Mouse (Mus musculus) gastrocnemius, adult 2 months (tissue): Measurements from ENCODE around the gene P4hb. TPM values are rescaled to one million over a fixed set of nuclear protein-coding genes. Genes with fewer than 3 reads are reported as not detected.
A peak's percentile ranks its signal among the peaks of the same experiment; 100 is the strongest.

Experiments used
- DNase-seq: peaks from one replicate; pipeline ENCODE4 v3.0.0; 2022
- H3K27ac ChIP-seq: fragments of 200-600 bp; 2 replicates; pipeline ENCODE4 v1.8.1; 2022; ENCODE audit warnings: mild to moderate bottlenecking
- H3K4me3 ChIP-seq: fragments of 200-600 bp; 2 replicates; pipeline ENCODE4 v1.8.1; 2022; ENCODE audit warnings: mild to moderate bottlenecking, moderate library complexity
- CTCF ChIP-seq: fragments of 200-600 bp; IDR thresholded peaks from 2 replicates; pipeline ENCODE4 v1.8.1; 2022; ENCODE audit warnings: antibody characterized with exemption, mild to moderate bottlenecking, moderate library complexity
- intact Hi-C: fragments of 180-260 bp; cut with DNase I; formaldehyde crosslinking; loops from one replicate; pipeline ENCODE4 v1.15.1; 2025
- total RNA-seq, 2 experiments: library from RNA; stranded (reverse); gene quantifications; 2 replicates each; pipeline ENCODE4 v1.2.3; 2021

P4hb gene
- total RNA-seq, 2 experiments from 2014 or later: 201 to 240 TPM

GRCm38 (mm10) chr11:120555260-120555659 is 17.8 kb downstream of the P4hb start:
- no peak for TF ChIP-seq CTCF
- Histone ChIP-seq H3K4me3 (peak overlapping the region; percentile 41), H3K27ac (peak overlapping the region; percentile 86)
- intact Hi-C loops: no loop called here
- DNase-seq: peak; percentile 63

- intact Hi-C loops: no loop called here
- peak; percentile 74 for DNase-seq
- TF ChIP-seq CTCF: no peak
- Histone ChIP-seq H3K4me3 (peak overlapping the region; percentile 41), H3K27ac (peak overlapping the region; percentile 86)
These were observed 18.2 kb downstream of the P4hb start for GRCm38 (mm10) chr11:120554834-120555233.

- no peak for TF ChIP-seq CTCF
- peak overlapping the region; percentile 38; the same call in 1 of the 2 replicates for H3K27ac ChIP-seq
- DNase-seq: peak; percentile 71
- intact Hi-C loops: no loop called here
- no peak overlapping the region for H3K4me3 ChIP-seq
These were observed 20.3 kb downstream of the P4hb start for GRCm38 (mm10) chr11:120552736-120553135.

- peak; percentile 84 for DNase-seq
- H3K27ac ChIP-seq: peak within 1 kb of the TSS; percentile 99
- no peak for TF ChIP-seq CTCF
- peak within 1 kb of the TSS; percentile 96 for H3K4me3 ChIP-seq
- intact Hi-C loops: loop anchor here (1.0 kb wide), 1 partner anchor 21 kb away; no protein-coding TSS in a partner anchor
These were observed 22.1 kb downstream of the P4hb start, which contains the start of gene Ppp1r27 for GRCm38 (mm10) chr11:120550810-120551440. Ppp1r27 (minus strand) TSS chr11:120551132.

- TF ChIP-seq CTCF: no peak
- peak; percentile 73 for DNase-seq
- intact Hi-C loops: loop anchor here (2.0 kb wide), 1 partner anchor 29 kb away; no protein-coding TSS in a partner anchor
These were observed 22.9 kb downstream of the P4hb start for GRCm38 (mm10) chr11:120549986-120550809.

GRCm38 (mm10) chr11:120549168-120549945 is 23.7 kb downstream of the P4hb start, which contains the start of gene Mcrip1:
Mcrip1 (minus strand) TSS chr11:120549727.
- Histone ChIP-seq H3K4me3 (peak within 1 kb of the TSS; percentile 96), H3K27ac (peak within 1 kb of the TSS; percentile 99)
- DNase-seq: peak; percentile 97
- intact Hi-C loops: loop anchor here (2.0 kb wide), 1 partner anchor 29 kb away; no protein-coding TSS in a partner anchor
- TF ChIP-seq CTCF: no peak

More at GRCm38 (mm10) chr11:120549986-120550809, 22.9 kb downstream of the P4hb start:
- Histone ChIP-seq H3K4me3 (peak overlapping the region; percentile 96), H3K27ac (peak overlapping the region; percentile 99)

GRCm38 (mm10) chr11:120548786-120549167 is 24.3 kb downstream of the P4hb start:
- DNase-seq: peak; percentile 49
- intact Hi-C loops: loop anchor here (2.0 kb wide), 1 partner anchor 28 kb away; no protein-coding TSS in a partner anchor
- TF ChIP-seq CTCF: no peak
- H3K4me3 ChIP-seq: peak overlapping the region; percentile 96
- H3K27ac ChIP-seq: peak overlapping the region; percentile 99

GRCm38 (mm10) chr11:120548214-120548613 is 24.8 kb downstream of the P4hb start:
- intact Hi-C loops: loop anchor here (2.0 kb wide), 1 partner anchor 27 kb away; no protein-coding TSS in a partner anchor
- no peak for TF ChIP-seq CTCF
- Histone ChIP-seq H3K27ac (peak overlapping the region; percentile 99), H3K4me3 (peak overlapping the region; percentile 96)
- no peak for DNase-seq

GRCm38 (mm10) chr11:120547469-120547868 is 25.6 kb downstream of the P4hb start:
- peak; percentile 29; the same call in 1 of the 2 replicates for TF ChIP-seq CTCF
- intact Hi-C loops: no loop called here
- H3K4me3 ChIP-seq: peak overlapping the region; percentile 96
- DNase-seq: no peak
- peak overlapping the region; percentile 99 for H3K27ac ChIP-seq

GRCm38 (mm10) chr11:120545964-120546363 is 27.1 kb downstream of the P4hb start:
- peak; percentile 75 for DNase-seq

GRCm38 (mm10) chr11:120542376-120542775 is 30.7 kb downstream of the P4hb start:
- Histone ChIP-seq H3K4me3 (no peak overlapping the region), H3K27ac (peak overlapping the region; percentile 83)
- intact Hi-C loops: loop anchor here (5.0 kb wide), 1 partner anchor 35 kb away; no protein-coding TSS in a partner anchor
- no peak for TF ChIP-seq CTCF
- no peak for DNase-seq

More at GRCm38 (mm10) chr11:120545964-120546363, 27.1 kb downstream of the P4hb start:
- no peak for TF ChIP-seq CTCF
- H3K4me3 ChIP-seq: no peak overlapping the region
- peak overlapping the region; percentile 68 for H3K27ac ChIP-seq
- intact Hi-C loops: no loop called here

- peak; percentile 67 for DNase-seq
- no peak overlapping the region for H3K4me3 ChIP-seq
- TF ChIP-seq CTCF: peak; percentile 68
- intact Hi-C loops: loop anchor here (5.0 kb wide), 1 partner anchor 35 kb away; no protein-coding TSS in a partner anchor
- H3K27ac ChIP-seq: peak overlapping the region; percentile 83
These were observed 31.1 kb downstream of the P4hb start for GRCm38 (mm10) chr11:120541907-120542306.
